Mouse (Mus musculus) heart, embryonic 12.5 days (tissue): ENCODE data around the gene Twistnb. TPM values are rescaled to one million over a fixed set of nuclear protein-coding genes. Genes with fewer than 3 reads are reported as not detected.

Source experiments
- ATAC-seq: fragments of 200-750 bp; cut with Nextera tagmentation; 2 replicates; pipeline ENCODE4 v1.8.0; 2017; ENCODE audit warnings: moderate TSS enrichment, moderate library complexity; ENCODE audit not compliant: insufficient number of reproducible peaks, low FRiP score
- H3K27ac ChIP-seq: fragments of 300-500 bp; sonication (generic); 2 replicates; pipeline ENCODE4 v1.5.1; 2016; ENCODE audit warnings: mild to moderate bottlenecking, moderate library complexity; ENCODE audit not compliant: poor library complexity, severe bottlenecking
- H3K27me3 ChIP-seq: fragments of 300-500 bp; sonication (generic); replicated peaks from 2 replicates; pipeline ENCODE4 v1.6.1; 2016; ENCODE audit warnings: mild to moderate bottlenecking, moderate library complexity
- H3K36me3 ChIP-seq: fragments of 300-500 bp; sonication (generic); 2 replicates; pipeline ENCODE4 v1.6.1; 2016; ENCODE audit warnings: mild to moderate bottlenecking, moderate library complexity
- H3K4me1 ChIP-seq: fragments of 300-500 bp; sonication (generic); replicated peaks from 2 replicates; pipeline ENCODE4 v1.6.1; 2016; ENCODE audit warnings: mild to moderate bottlenecking
- H3K4me2 ChIP-seq: fragments of 300-500 bp; sonication (generic); 2 replicates; pipeline ENCODE4 v1.6.1; 2016; ENCODE audit warnings: mild to moderate bottlenecking, moderate library complexity
- H3K4me3 ChIP-seq: fragments of 300-500 bp; sonication (generic); 2 replicates; pipeline ENCODE4 v1.5.1; 2016; ENCODE audit warnings: mild to moderate bottlenecking
- H3K9ac ChIP-seq: fragments of 300-500 bp; sonication (generic); 2 replicates; pipeline ENCODE4 v1.6.1; 2016; ENCODE audit warnings: mild to moderate bottlenecking, moderate library complexity
- H3K9me3 ChIP-seq: fragments of 300-500 bp; sonication (generic); replicated peaks from 2 replicates; pipeline ENCODE4 v1.6.1; 2016; ENCODE audit warnings: mild to moderate bottlenecking, moderate library complexity
- WGBS: fragments of 180-500 bp; shearing (Covaris S2); methylation state at CpG from one replicate; pipeline ENCODE4 v1.1.7; 2016; 5-methylcytosine and 5-hydroxymethylcytosine counted together
- polyA plus RNA-seq: library from polyadenylated mRNA; unstranded; fragments of >200 nt; fragmentation: Nextera tagmentation; extraction: Ambion mirVana; gene quantifications from 2 replicates; pipeline ENCODE4 v1.2.1, GENCODE M21; 2016

The Twistnb gene
- polyA plus RNA-seq, 1 experiment from 2014 or later: 32.5 TPM

DNA sequence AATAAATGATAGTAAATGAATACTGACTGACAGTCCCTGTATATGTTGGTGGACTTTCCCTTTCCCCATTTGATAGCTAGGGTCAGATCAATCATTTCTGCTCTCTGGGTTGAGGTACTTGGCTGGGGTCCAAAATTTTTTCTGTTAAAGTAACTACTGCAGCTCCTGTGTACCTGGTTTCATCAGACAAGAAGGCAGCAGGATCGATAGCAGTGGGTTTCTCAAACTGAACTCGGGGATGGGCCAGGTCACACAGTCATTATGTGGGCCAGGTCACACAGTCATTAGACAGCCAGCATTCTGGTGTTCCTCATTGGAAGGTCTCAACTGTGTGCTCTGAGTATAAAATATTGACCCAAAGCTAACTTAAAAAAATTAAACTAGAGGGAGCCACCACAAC, 1.7 kb upstream of the Twistnb start:
- no peak overlapping the region for H3K27ac ChIP-seq

DNA sequence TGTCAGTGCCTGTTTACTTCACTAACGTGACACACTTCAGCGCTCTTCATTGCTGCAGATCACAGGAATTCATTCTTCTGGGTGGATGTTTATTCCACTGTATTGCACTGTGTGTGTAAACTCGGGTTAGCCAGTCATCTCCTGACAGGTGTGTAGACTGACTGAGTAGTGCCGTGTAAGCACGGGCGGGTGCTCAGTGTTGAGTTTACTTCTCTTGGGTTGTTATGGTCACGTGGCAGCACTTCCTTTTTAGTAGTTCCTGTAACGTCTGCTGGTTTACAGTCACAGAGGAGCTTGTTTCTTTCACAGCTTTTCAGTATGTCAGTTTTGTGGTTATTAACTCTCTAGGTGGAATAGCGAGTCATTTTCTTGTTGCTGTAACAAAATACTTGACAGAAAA, 4.4 kb downstream of the Twistnb start:
- H3K9me3 ChIP-seq: no peaks in the 10 kb centered on the region
- no peak overlapping the region for H3K9ac ChIP-seq
- no peak overlapping the region for H3K27ac ChIP-seq
- ATAC-seq: no peak
- H3K36me3 ChIP-seq: peaks cover 9% of the 10 kb centered on the region
- 87% methylated on average over 9 of the region's 9 CpGs for WGBS
- H3K27me3 ChIP-seq: no peaks in the 10 kb centered on the region
- no peak overlapping the region for H3K4me2 ChIP-seq
- H3K4me1 ChIP-seq: peaks cover 5% of the 10 kb centered on the region
- no peak overlapping the region for H3K4me3 ChIP-seq

More for the DNA sequence above, 1.7 kb upstream of the Twistnb start:
- no peak for ATAC-seq
- Histone ChIP-seq H3K9ac (no peak overlapping the region), H3K4me3 (no peak overlapping the region), H3K27me3 (peaks cover 9% of the 10 kb centered on the region; the same call in 1 of the 2 replicates), H3K4me1 (peaks cover 5% of the 10 kb centered on the region), H3K36me3 (no peaks in the 10 kb centered on the region), H3K4me2 (no peak overlapping the region), H3K9me3 (no peaks in the 10 kb centered on the region)
- WGBS: 63% methylated on average over 2 of the region's 2 CpGs

DNA sequence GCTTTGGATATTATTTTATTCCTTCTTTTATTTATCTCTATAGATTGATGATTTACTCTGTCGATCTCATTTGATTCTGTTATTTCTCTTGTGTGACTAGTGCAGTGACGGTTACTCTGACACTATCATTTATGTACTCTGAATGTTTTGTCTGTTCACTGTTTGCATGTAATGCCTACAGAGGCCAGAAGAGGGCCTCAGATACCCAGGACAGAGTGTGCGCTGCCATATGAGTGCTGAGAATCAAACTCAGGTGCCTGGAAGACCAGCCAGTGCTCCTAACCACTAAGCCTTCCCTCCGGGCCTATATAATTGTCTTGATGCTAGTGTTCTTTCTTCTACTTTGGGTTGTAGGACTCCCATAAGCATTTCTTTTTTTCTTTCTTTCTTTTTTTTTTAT, 5.3 kb downstream of the Twistnb start:
- Histone ChIP-seq H3K9ac (no peak overlapping the region), H3K4me2 (no peak overlapping the region), H3K4me1 (peaks cover 5% of the 10 kb centered on the region), H3K4me3 (no peak overlapping the region), H3K27me3 (no peaks in the 10 kb centered on the region), H3K9me3 (no peaks in the 10 kb centered on the region), H3K27ac (no peak overlapping the region), H3K36me3 (peaks cover 15% of the 10 kb centered on the region)
- 95% methylated on average over 4 of the region's 4 CpGs for WGBS
- no peak for ATAC-seq

DNA sequence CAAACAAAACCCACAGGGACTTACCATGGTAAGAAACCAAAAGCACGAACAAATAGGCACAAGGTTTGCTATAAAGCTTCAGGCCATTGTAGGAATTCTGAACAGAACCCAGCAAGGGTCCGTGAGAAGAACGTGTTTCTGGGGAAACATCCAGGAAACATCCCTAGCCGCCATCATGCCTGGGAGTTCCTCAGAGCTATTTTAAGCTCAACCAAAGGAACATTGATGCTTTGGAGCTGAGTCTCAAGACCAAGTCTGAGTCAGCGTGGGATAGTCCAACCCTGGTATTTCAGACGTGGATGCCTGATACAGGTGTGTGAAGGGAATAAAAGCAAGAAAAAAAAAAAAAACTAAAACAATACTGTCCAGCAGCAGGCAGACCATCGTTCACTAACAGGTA, 26.0 kb downstream of the Twistnb start:
- Histone ChIP-seq H3K9ac (no peak overlapping the region), H3K4me3 (no peak overlapping the region), H3K9me3 (no peaks in the 10 kb centered on the region), H3K4me2 (no peak overlapping the region), H3K27ac (no peak overlapping the region), H3K4me1 (no peaks in the 10 kb centered on the region), H3K36me3 (no peaks in the 10 kb centered on the region), H3K27me3 (no peaks in the 10 kb centered on the region)
- 73% methylated on average over 7 of the region's 7 CpGs for WGBS
- no peak for ATAC-seq

DNA sequence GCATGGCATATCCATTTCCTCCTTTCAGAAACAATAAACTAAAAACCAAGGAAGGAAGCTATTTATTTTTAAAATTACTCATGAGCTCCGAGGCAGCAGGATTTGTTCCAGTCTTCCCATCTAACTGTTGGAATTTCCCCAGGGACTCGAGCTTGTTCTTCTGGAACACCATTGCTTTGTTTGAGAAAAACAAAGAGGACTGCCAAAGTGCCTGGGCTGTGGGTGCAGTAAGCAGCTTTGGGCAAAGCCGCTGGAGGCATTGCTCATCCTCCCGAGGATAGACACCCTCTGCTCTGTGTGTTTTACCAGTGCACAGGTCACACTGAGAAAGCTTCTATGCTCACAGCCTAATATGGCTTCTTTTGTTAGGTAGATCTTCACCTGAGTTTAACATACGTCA, 26.8 kb downstream of the Twistnb start:
- Histone ChIP-seq H3K4me1 (no peaks in the 10 kb centered on the region), H3K36me3 (no peaks in the 10 kb centered on the region), H3K9ac (no peak overlapping the region), H3K27me3 (no peaks in the 10 kb centered on the region), H3K4me2 (no peak overlapping the region), H3K4me3 (no peak overlapping the region), H3K27ac (no peak overlapping the region), H3K9me3 (no peaks in the 10 kb centered on the region)
- no peak for ATAC-seq
- 51% methylated on average over 5 of the region's 5 CpGs for WGBS

DNA sequence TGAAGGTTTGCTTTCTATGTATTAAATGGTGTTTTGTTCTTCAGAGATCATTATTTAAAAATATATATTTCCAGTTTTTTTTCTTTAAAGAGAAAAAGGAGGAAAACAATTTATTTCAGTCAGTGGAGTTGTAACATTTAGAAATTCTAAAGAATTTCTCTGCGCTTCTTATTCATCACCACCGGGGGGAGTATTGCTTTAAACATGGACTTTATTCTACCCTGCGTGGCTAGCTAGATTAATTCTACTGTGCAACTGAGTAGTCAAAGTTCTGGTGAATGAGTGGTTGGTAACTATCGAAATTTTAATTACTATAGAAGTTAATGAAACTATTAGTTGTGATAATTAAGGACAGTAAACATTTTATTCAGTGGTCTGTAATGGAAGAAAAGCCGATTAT, 51.5 kb downstream of the Twistnb start:
- whole genome bisulfite sequencing: 26% methylated on average over 5 of the region's 5 CpGs
- Histone ChIP-seq H3K4me3 (no peak overlapping the region), H3K4me2 (no peak overlapping the region), H3K9me3 (no peaks in the 10 kb centered on the region), H3K27me3 (no peaks in the 10 kb centered on the region), H3K9ac (no peak overlapping the region), H3K27ac (no peak overlapping the region), H3K4me1 (no peaks in the 10 kb centered on the region), H3K36me3 (no peaks in the 10 kb centered on the region)
- no peak for ATAC-seq

DNA sequence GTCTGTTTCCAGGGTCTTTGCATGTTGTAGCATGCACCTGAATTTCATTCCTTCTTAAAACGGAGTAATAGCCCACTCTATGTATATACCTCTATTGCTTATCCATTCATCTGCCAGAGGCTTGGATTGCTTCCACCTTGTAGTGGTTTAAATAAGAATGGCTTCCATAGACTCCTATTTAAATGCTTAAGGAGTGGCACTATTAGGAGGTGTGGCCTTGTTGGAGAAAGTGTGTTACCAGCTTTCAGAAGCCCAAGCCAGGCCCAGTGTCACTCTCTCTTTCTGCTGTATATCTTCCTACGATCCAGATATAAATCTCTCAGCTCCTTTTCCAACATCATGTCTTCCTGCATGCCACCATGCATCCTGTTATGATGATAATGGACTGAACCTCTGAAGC, 53.5 kb downstream of the Twistnb start:
- Histone ChIP-seq H3K4me2 (no peak overlapping the region), H3K4me1 (no peaks in the 10 kb centered on the region), H3K4me3 (no peak overlapping the region), H3K27ac (no peak overlapping the region), H3K36me3 (no peaks in the 10 kb centered on the region), H3K9ac (no peak overlapping the region), H3K9me3 (no peaks in the 10 kb centered on the region), H3K27me3 (no peaks in the 10 kb centered on the region)
- WGBS: 66% methylated on average over 2 of the region's 2 CpGs
- no peak for ATAC-seq

Other genes with a start within 250 kb of the Twistnb start
- gene Efcab10, start 34.8 kb upstream of the Twistnb start, polyA plus RNA-seq: not detected in 2 replicates